Mouse (Mus musculus) embryonic stem cell, embryonic (primary cell): ENCODE data around the gene Cachd1.

Experiments
- CTCF ChIA-PET, 4 experiments: fragments of 300-600 bp in 2 of 4; fragments of 350-600 bp in 2 of 4; sonication (Branson Sonifier 250); formaldehyde crosslinking; loops; one replicate each; lab custom pipeline; 2022; ENCODE audit warnings: inconsistent platforms in 2 of 4; lab: Charles Lee
- POLR2A ChIA-PET, 4 experiments: fragments of 300-600 bp in 2 of 4; fragments of 350-600 bp in 2 of 4; sonication (Branson Sonifier 250); formaldehyde crosslinking; loops; one replicate each; lab custom pipeline; 2022; ENCODE audit warnings: antibody characterized with exemption in 4 of 4, inconsistent platforms in 1 of 4; lab: Charles Lee

Cachd1 gene

GRCm38 (mm10) chr4:100776043-100776870, at the start of gene Cachd1:
TSS of gene Cachd1 (plus strand) at chr4:100776675.
- CTCF ChIA-PET = interaction anchor here in 2 of 4 experiments (0.6 to 0.7 kb wide), 3 partner anchors 22 to 745 kb away, joined by 4 to 9 read pairs (median 6); no protein-coding TSS in a partner anchor
- POLR2A ChIA-PET = interaction anchor here in 3 of 4 experiments (0.5 to 2.8 kb wide), 23 partner anchors 10 to 1269 kb away, joined by 3 to 17 read pairs (median 4); no protein-coding TSS in a partner anchor

GRCm38 (mm10) chr4:100728896-100729479, 47.5 kb upstream of the Cachd1 start:
- ChIA-PET POLR2A (interaction anchor here in 1 of 4 experiments (0.5 to 1.0 kb wide), 3 partner anchors 27 to 163 kb away, joined by 4 to 5 read pairs (median 4); partner anchors contain the start of gene Cachd1), CTCF (interaction anchor here (0.5 to 1.9 kb wide), 28 partner anchors 9 to 721 kb away, joined by 3 to 9 read pairs (median 4); no protein-coding TSS in a partner anchor)

DNA sequence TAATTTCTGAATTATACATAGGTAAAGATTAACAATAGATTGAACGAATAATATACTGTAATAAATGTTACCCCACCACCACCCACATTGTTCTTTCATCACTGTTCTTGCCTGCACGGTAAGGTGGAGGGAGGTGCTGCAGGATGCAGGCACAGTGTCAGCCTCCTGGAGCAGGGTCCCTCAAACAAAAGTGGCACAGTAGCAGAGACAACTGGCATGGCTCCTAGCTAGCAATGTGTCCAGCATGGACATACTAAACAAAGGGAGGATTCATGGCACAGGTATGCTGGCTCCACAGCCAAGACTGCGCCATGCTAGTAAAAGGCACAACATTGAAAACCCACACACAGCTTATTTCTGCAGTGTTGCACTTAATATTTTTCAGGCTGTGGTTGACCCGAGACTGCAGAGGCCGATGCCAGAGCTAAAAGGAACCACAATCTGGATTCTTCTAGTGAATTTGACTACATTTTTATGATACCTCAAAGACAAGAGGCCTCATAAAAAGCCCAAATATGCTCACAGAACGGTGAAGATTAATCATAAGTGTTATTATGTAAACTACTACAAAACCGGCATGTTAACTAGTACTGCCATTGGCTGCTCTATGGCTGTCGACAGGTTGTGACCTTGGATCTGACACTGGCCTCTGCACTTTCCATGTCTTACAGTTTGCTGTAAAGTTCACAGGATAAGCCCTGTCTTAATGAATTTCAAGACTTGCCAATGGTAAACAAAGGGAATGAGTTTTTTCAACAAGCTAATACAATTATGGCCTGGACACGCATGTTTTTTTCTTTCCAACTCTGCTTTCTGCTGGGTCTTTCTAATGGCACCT, 41.2 kb upstream of the Cachd1 start:
- CTCF ChIA-PET = no interaction called here
- POLR2A ChIA-PET = interaction anchor here in 1 of 4 experiments (0.6 kb wide), 1 partner anchor 64 kb away, joined by 3 read pairs; no protein-coding TSS in a partner anchor

- ChIA-PET CTCF (interaction anchor here in 1 of 4 experiments (0.6 to 1.6 kb wide), 2 partner anchors 10 to 1270 kb away, joined by 3 read pairs; no protein-coding TSS in a partner anchor), POLR2A (interaction anchor here in 1 of 4 experiments (0.6 to 0.9 kb wide), 2 partner anchors 63 to 77 kb away, joined by 3 read pairs; no protein-coding TSS in a partner anchor)
Measured at GRCm38 (mm10) chr4:100735936-100736349, 40.5 kb upstream of the Cachd1 start.

GRCm38 (mm10) chr4:100743615-100744014, 32.9 kb upstream of the Cachd1 start:
- CTCF ChIA-PET = interaction anchor here in 1 of 4 experiments (2.0 kb wide), 1 partner anchor 14 kb away, joined by 5 read pairs; no protein-coding TSS in a partner anchor
- POLR2A ChIA-PET = no interaction called here

GRCm38 (mm10) chr4:100752278-100752677, 24.2 kb upstream of the Cachd1 start:
- ChIA-PET POLR2A (no interaction called here), CTCF (no interaction called here)

GRCm38 (mm10) chr4:100755632-100756031, 20.8 kb upstream of the Cachd1 start:
- CTCF ChIA-PET = no interaction called here
- POLR2A ChIA-PET = interaction anchor here in 2 of 4 experiments (0.7 kb wide), 2 partner anchors 29 to 131 kb away, joined by 3 read pairs; no protein-coding TSS in a partner anchor

GRCm38 (mm10) chr4:100756499-100756898, 20.0 kb upstream of the Cachd1 start:
- CTCF ChIA-PET = interaction anchor here in 2 of 4 experiments (0.6 to 0.7 kb wide), 2 partner anchors 361 to 647 kb away, joined by 3 to 6 read pairs; no protein-coding TSS in a partner anchor
- POLR2A ChIA-PET = interaction anchor here in 1 of 4 experiments (0.7 kb wide), 1 partner anchor 28 kb away, joined by 5 read pairs; no protein-coding TSS in a partner anchor

GRCm38 (mm10) chr4:100758265-100758898, 18.1 kb upstream of the Cachd1 start:
- CTCF ChIA-PET = no interaction called here
- POLR2A ChIA-PET = interaction anchor here in 2 of 4 experiments (0.6 to 0.9 kb wide), 3 partner anchors 18 to 199 kb away, joined by 3 to 5 read pairs (median 3); partner anchors contain the start of gene Cachd1 (in 1 of the 2)

GRCm38 (mm10) chr4:100759603-100760002, 16.9 kb upstream of the Cachd1 start:
- ChIA-PET POLR2A (interaction anchor here in 1 of 4 experiments (0.6 to 1.0 kb wide), 4 partner anchors 10 to 48 kb away, joined by 3 read pairs; no protein-coding TSS in a partner anchor), CTCF (no interaction called here)

DNA sequence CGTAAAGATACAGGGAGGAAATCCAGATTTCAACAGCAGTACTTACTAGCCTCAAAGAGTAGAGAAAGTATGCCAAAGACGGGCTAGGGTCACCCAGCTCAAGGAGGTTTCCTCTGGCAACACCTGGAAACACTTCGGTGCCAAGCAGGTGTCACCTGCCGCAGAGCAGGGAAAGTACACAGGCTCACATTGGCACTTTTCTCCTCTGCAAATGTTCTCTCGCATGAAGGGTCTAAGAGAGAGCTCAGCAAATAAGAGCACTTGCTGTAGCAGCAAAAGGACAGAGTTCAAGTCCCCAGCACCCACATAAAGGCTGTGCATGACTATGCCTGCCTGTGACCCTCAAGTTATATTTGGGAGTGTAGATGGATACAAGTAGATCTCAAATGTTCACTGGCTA, 16.1 kb upstream of the Cachd1 start:
- POLR2A ChIA-PET = interaction anchor here in 1 of 4 experiments (1.0 kb wide), 1 partner anchor 47 kb away, joined by 3 read pairs; no protein-coding TSS in a partner anchor
- CTCF ChIA-PET = no interaction called here

DNA sequence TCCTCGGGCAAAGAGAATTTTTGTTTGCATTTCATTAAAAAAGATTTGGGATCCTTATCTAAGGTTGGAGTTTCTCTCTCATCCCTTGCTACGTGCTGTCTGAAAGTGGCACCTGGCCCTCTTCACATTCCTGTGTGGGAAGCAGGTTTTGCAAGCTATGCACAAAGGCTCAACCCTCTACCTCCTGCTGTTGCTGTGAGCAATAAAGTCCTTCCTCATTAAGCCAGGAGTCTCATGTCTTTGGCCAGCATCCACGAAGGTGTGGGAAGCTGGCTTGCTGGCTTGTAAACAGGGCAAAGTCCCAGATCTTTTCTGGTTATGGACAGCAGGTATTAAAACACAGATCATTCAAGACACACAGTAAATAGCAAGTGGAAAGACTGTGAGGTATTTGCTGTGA, 7.9 kb upstream of the Cachd1 start:
- ChIA-PET POLR2A (no interaction called here), CTCF (no interaction called here)

DNA sequence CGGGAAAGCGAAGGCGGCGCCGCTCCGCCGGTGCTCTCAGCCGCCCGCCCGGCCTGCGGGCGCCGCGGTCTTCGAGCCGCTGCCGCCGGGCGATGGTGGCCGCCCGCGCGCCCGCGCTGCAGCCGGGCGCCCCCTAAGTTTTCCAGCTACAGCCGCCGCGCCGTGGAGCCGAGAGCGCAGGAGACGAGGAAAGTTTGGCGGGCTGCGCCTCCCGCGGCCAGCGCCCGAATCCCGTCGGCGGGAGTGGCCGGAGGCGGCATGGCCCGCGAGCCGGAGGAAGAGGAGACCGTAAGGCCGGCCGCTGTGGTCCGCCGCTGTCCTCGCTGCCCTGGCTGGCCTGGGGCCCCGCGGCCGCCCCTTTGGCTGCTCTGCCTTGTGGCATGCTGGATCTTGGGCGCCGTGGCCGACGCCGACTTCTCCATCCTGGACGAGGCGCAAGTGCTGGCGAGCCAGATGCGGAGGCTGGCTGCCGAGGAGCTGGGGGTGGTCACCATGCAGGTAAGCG, 448 bp downstream of the Cachd1 start:
- ChIA-PET CTCF (no interaction called here), POLR2A (interaction anchor here in 2 of 4 experiments (0.5 to 2.8 kb wide), 8 partner anchors 9 to 1268 kb away, joined by 3 to 17 read pairs (median 4); no protein-coding TSS in a partner anchor)

DNA sequence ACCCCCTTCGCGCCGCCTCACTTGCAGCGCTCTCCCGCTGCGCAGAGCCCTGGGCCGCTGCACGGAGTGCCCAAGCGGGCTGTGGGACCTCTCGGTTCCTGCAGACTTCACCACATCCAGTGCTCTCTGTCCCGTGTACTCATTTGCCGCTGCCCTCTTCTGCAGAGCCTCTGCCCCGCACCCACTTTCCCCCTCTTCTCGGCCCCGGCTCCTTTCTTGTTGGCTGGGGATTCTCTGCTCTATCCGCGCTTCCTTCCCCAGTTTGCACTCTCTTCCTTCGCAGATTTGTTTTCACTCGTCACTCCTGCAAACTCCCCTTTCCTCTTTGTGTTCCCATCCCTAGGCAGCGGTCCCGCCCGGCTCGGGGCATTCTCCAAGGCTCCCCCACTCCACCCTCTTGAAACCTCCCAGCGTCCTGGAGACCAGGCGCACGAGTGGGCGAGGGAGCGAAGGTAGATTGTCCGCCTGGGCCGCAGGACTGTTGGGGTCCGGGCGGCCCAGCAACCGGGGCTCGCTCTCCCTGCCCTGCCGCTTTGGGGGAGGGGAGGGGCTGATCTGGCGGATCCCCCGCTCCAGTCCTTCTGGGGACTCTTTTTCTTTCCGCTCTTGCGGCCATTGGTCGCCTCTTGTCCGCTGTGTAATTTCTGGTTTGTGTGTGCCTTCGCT, 1.0 kb downstream of the Cachd1 start:
- CTCF ChIA-PET = no interaction called here
- POLR2A ChIA-PET = interaction anchor here in 2 of 4 experiments (0.7 to 2.8 kb wide), 4 partner anchors 9 to 1060 kb away, joined by 3 to 17 read pairs (median 6); no protein-coding TSS in a partner anchor

GRCm38 (mm10) chr4:100778082-100778481, 1.6 kb downstream of the Cachd1 start:
- CTCF ChIA-PET = interaction anchor here in 1 of 4 experiments (0.6 kb wide), 1 partner anchor 130 kb away, joined by 4 read pairs; no protein-coding TSS in a partner anchor
- POLR2A ChIA-PET = interaction anchor here in 2 of 4 experiments (0.7 to 4.7 kb wide), 9 partner anchors 14 to 291 kb away, joined by 3 to 42 read pairs (median 4); partner anchors contain the start of gene Raver2 (in 1 of the 2)

DNA sequence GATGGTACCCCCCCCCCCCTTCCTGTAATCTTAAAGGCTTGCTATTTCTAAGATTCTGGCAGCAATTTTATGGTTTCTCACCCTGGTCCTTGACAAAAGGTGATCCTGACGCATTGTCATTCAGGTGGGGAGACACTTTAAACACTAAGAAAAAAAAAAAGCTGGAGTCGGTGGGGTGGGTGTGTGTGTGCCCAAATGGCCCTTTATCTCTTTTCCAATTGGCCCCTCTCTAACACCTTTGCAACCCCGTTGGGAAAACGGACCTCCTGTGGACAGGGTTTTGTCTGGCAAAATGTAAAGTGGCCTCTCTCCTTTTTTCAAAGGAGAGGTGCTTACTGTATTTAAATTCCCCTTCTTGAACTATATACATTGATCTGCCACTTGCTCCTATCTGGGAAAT, 2.5 kb downstream of the Cachd1 start:
- POLR2A ChIA-PET = interaction anchor here in 3 of 4 experiments (0.7 to 4.7 kb wide), 18 partner anchors 13 to 290 kb away, joined by 3 to 42 read pairs (median 4); partner anchors contain the start of gene Raver2 (in 1 of the 3)
- CTCF ChIA-PET = interaction anchor here in 1 of 4 experiments (0.8 to 1.6 kb wide), 2 partner anchors 56 to 198 kb away, joined by 4 to 8 read pairs; no protein-coding TSS in a partner anchor
